In genomic region chr5:17116072-17116471, GRCm38 (mm10) we compare ENCODE assay signal across 16 mouse cellular contexts.
DNase-seq lines count a peak whose midpoint lies in the region; ATAC-seq and TF ChIP-seq lines count a peak whose summit lies in the region.
"Had no signal": no experiment of that assay in that cellular context is flagged by ENCODE, and none has a peak within 500 bp of the region (broad histone marks: within the 10 kb centered on the region; RNA-seq: fewer than 3 reads in every experiment).

No protein-coding gene starts in this region.

- WGBS in lung, adult 2 months, result 24% methylated on average over 3 of the region's 3 CpGs
- 59% methylated on average over 3 of the region's 3 CpGs for WGBS in forebrain, postnatal 0 days

- no peaks in the 10 kb centered on the region for H3K27me3 ChIP-seq in forebrain, postnatal 0 days (ENCODE audit: insufficient read depth, low read length)
- H3K27me3 ChIP-seq: heart, embryonic 13.5 days; megakaryocyte, embryonic 14.5 days; stomach, embryonic 15.5 days had no signal

- intact Hi-C loops in heart, postnatal 25 days (cut with DNase I), result loop anchor here (10.0 kb wide), 2 partner anchors 459 to 649 kb away; partner anchors contain the start of gene Sema3c

- peak; percentile 16 for DNase-seq in embryo, embryonic 11 days
- no peak for DNase-seq in embryo, embryonic 10.5 days (ENCODE audit: low spot score)
- peak; percentile 10 for DNase-seq in heart, postnatal 4 days
- DNase-seq in heart, postnatal 25 days (ENCODE audit: low spot score), result no peak
- peak; percentile 20 to 60 for DNase-seq in lung, adult 18-20 months
- no peak for DNase-seq in lung, adult 2 months
- peak; percentile 68 for DNase-seq in lung, postnatal 36 days
- no peak for DNase-seq in forebrain, postnatal 0 days
- DNase-seq: cerebellum, adult 9-10 months; layer of hippocampus, adult 9-11 months; thymus, postnatal 4 days had no signal

- ATAC-seq in forebrain, postnatal 0 days, result no peak
- ATAC-seq: hindbrain, embryonic 16.5 days had no signal

- H3K4me3 ChIP-seq in lung, adult 2 months (replicated peaks; ENCODE audit: extremely low read depth, low read depth, low read length), result no peak overlapping the region
- H3K4me3 ChIP-seq in forebrain, postnatal 0 days (ENCODE audit: low read depth, low read length), result no peak overlapping the region
- H3K4me3 ChIP-seq: heart, embryonic 13.5 days; megakaryocyte, embryonic 14.5 days; stomach, embryonic 15.5 days had no signal

- no peak overlapping the region for H3K4me2 ChIP-seq in forebrain, postnatal 0 days (ENCODE audit: low read depth)
- H3K4me2 ChIP-seq: heart, embryonic 13.5 days; liver, embryonic 11.5 days; stomach, embryonic 15.5 days had no signal

- H3K9ac ChIP-seq in forebrain, postnatal 0 days, result no peak overlapping the region
- H3K9ac ChIP-seq: heart, embryonic 13.5 days; stomach, embryonic 15.5 days had no signal

- no peaks in the 10 kb centered on the region for H3K9me3 ChIP-seq in forebrain, postnatal 0 days (ENCODE audit: low read length)
- H3K9me3 ChIP-seq: heart, embryonic 13.5 days; megakaryocyte, embryonic 14.5 days; stomach, embryonic 15.5 days had no signal

- H3K36me3 ChIP-seq in forebrain, postnatal 0 days (ENCODE audit: insufficient read depth), result no peaks in the 10 kb centered on the region
- H3K36me3 ChIP-seq: heart, embryonic 13.5 days; stomach, embryonic 15.5 days had no signal

- TF ChIP-seq POLR2A in lung, adult 2 months (IDR thresholded peaks at IDR 0.05; ENCODE audit: borderline replicate concordance, extremely low read depth, low read depth, low read length), result no peak

- no peak for TF ChIP-seq CTCF in lung, adult 2 months (IDR thresholded peaks at IDR 0.05; ENCODE audit: insufficient read depth, low read length)
- no peak for TF ChIP-seq CTCF in forebrain, postnatal 0 days (IDR thresholded peaks at IDR 0.05; ENCODE audit: low read depth)

- peaks cover 3% of the 10 kb centered on the region for H3K4me1 ChIP-seq in lung, adult 2 months (ENCODE audit: control insufficient read depth, insufficient read depth, low read length)
- no peaks in the 10 kb centered on the region for H3K4me1 ChIP-seq in forebrain, postnatal 0 days (ENCODE audit: insufficient read depth)
- H3K4me1 ChIP-seq: heart, embryonic 13.5 days; megakaryocyte, embryonic 14.5 days; stomach, embryonic 15.5 days had no signal

- H3K27ac ChIP-seq in forebrain, postnatal 0 days (ENCODE audit: low read depth, low read length), result no peak overlapping the region
- H3K27ac ChIP-seq: heart, embryonic 13.5 days; stomach, embryonic 15.5 days had no signal

Comparison
In these comparisons a context has a peak if more than half of its experiments do, and no peak if none do; other contexts are left out.
1. DNase-seq: peak in embryo, embryonic 11 days (single experiment), heart, postnatal 4 days (single experiment), lung, adult 18-20 months (2 of 2) and lung, postnatal 36 days (single experiment); none in embryo, embryonic 10.5 days (single experiment), heart, postnatal 25 days (single experiment), lung, adult 2 months (single experiment) and forebrain, postnatal 0 days (single experiment).